Mouse (Mus musculus) kidney, adult 2 months (tissue): ENCODE measurements around the gene Dab2ip.

ENCODE experiments used
- CTCF ChIP-seq: fragments of 200-500 bp; conservative IDR thresholded peaks from 2 replicates; pipeline ENCODE4 v1.5.1; 2011; ENCODE audit warnings: low read depth, mild to moderate bottlenecking, control low read depth, low read length, moderate library complexity, mixed read lengths; ENCODE audit not compliant: insufficient read depth, insufficient read length
- POLR2A ChIP-seq: fragments of 200-500 bp; IDR thresholded peaks from one replicate; pipeline ENCODE4 v1.6.1; 2011; ENCODE audit warnings: low read depth, low read length, control low read depth

- TF ChIP-seq CTCF (no peak), POLR2A (no peak)
These were observed 65.5 kb downstream of the Dab2ip start for GRCm38 (mm10) chr2:35623431-35624148.
